Mouse (Mus musculus) brown adipose tissue, adult 24 weeks (tissue): ENCODE data around the gene Rnf4. TPM values are rescaled to one million over a fixed set of nuclear protein-coding genes. Genes with fewer than 3 reads are reported as not detected.

Experiments used
- polyA plus RNA-seq: library from polyadenylated mRNA; stranded (reverse); fragments of >200 nt; gene quantifications from 2 replicates; pipeline ENCODE4 v1.2.4, GENCODE M21; 2012; ENCODE audit not compliant: missing spikeins, insufficient read depth, insufficient read length

The Rnf4 gene
- polyA plus RNA-seq, 1 experiment = 58.1 TPM

Other genes starting within 250 kb of the Rnf4 start
- gene Poln, start 166.8 kb upstream of the Rnf4 start, polyA plus RNA-seq = 137 and 175 TPM in 2 replicates
- gene Haus3, start 166.8 kb upstream of the Rnf4 start, polyA plus RNA-seq = 24.5 and 28.1 TPM in 2 replicates
- gene Mxd4, start 148.6 kb upstream of the Rnf4 start, polyA plus RNA-seq = 69.9 and 70.6 TPM in 2 replicates
- gene Zfyve28, start 47.8 kb upstream of the Rnf4 start, polyA plus RNA-seq = 1.2 TPM in 1 of 2 replicates, not detected in the other
- gene Cfap99, start 47.7 kb upstream of the Rnf4 start, polyA plus RNA-seq = not detected in 2 replicates
- gene Fam193a, start 33.6 kb downstream of the Rnf4 start, polyA plus RNA-seq = 7.2 and 9.1 TPM in 2 replicates
- gene Tnip2, start 177.7 kb downstream of the Rnf4 start, polyA plus RNA-seq = 4.3 and 4.8 TPM in 2 replicates
- 2.7 and 3.0 TPM in 2 replicates for gene Sh3bp2, start 189.5 kb downstream of the Rnf4 start, polyA plus RNA-seq
- 62.4 and 72.7 TPM in 2 replicates for gene Add1, start 237.4 kb downstream of the Rnf4 start, polyA plus RNA-seq